Mouse (Mus musculus): ENCODE results near the gene Ceacam19. TPM values are rescaled to one million over a fixed set of nuclear protein-coding genes. Genes with fewer than 3 reads are reported as not detected.

The Ceacam19 gene
- polyA plus RNA-seq, 1 experiment = not detected

GRCm38 (mm10) chr7:19928486-19928885 is 40.7 kb upstream of the Ceacam19 start:
- 89% methylated on average over 5 of the region's 5 CpGs for WGBS

GRCm38 (mm10) chr7:19926849-19927480 is 39.2 kb upstream of the Ceacam19 start:
- H3K4me3 ChIP-seq (replicated peaks; ENCODE audit: control insufficient read depth, low read depth, low read length) = no peak overlapping the region
- TF ChIP-seq CTCF (IDR thresholded peaks at IDR 0.05; ENCODE audit: control insufficient read depth, insufficient read depth, low read length) = no peak
- no peak for TF ChIP-seq POLR2A (IDR thresholded peaks at IDR 0.05; ENCODE audit: borderline replicate concordance, control insufficient read depth, low read depth, low read length)
- no peak overlapping the region for H3K27ac ChIP-seq (ENCODE audit: control insufficient read depth, insufficient read depth, low read depth, low read length, poor library complexity)
- peaks cover 2% of the 10 kb centered on the region; the same call in 1 of the 2 replicates for H3K4me1 ChIP-seq (ENCODE audit: control insufficient read depth, insufficient read depth, low read length)
- WGBS = 15% methylated on average over 2 of the region's 2 CpGs

More at GRCm38 (mm10) chr7:19928486-19928885, 40.7 kb upstream of the Ceacam19 start:
- H3K27ac ChIP-seq (ENCODE audit: control insufficient read depth, insufficient read depth, low read depth, low read length, poor library complexity) = no peak overlapping the region
- TF ChIP-seq POLR2A (IDR thresholded peaks at IDR 0.05; ENCODE audit: borderline replicate concordance, control insufficient read depth, low read depth, low read length) (no peak), CTCF (IDR thresholded peaks at IDR 0.05; ENCODE audit: control insufficient read depth, insufficient read depth, low read length) (no peak)
- H3K4me1 ChIP-seq (ENCODE audit: control insufficient read depth, insufficient read depth, low read length) = peaks cover 1% of the 10 kb centered on the region; the same call in 1 of the 2 replicates
- no peak overlapping the region for H3K4me3 ChIP-seq (replicated peaks; ENCODE audit: control insufficient read depth, low read depth, low read length)

GRCm38 (mm10) chr7:19925376-19925775 is 37.6 kb upstream of the Ceacam19 start:
- Histone ChIP-seq H3K4me1 (ENCODE audit: control insufficient read depth, insufficient read depth, low read length) (peaks cover 2% of the 10 kb centered on the region; the same call in 1 of the 2 replicates), H3K4me3 (replicated peaks; ENCODE audit: control insufficient read depth, low read depth, low read length) (no peak overlapping the region), H3K27ac (ENCODE audit: control insufficient read depth, insufficient read depth, low read depth, low read length, poor library complexity) (no peak overlapping the region)
- no peak for TF ChIP-seq POLR2A (IDR thresholded peaks at IDR 0.05; ENCODE audit: borderline replicate concordance, control insufficient read depth, low read depth, low read length)
- no peak for TF ChIP-seq CTCF (IDR thresholded peaks at IDR 0.05; ENCODE audit: control insufficient read depth, insufficient read depth, low read length)
- 81% methylated on average over 1 of the region's 1 CpGs for WGBS

DNA sequence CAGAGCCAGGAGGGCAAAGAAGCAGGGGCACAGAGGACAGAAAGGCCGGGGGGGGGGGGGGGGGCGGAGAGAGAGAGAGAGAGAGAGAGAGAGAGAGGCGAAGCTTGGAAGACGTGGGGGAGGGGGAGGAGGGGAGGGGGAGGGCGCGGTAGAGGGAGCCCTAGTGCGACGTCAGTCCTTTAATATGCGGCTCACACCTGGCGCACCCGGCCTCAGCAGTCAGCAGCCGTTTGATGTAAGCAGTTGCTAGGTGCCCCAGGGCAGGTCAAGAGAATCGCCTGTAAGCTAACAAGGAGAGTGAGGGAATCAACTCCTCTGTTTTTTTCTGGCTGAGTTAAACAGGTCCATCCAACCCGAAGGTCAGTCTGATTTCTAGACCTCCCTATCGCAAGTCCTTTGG is 36.0 kb upstream of the Ceacam19 start:
- WGBS = 27% methylated on average over 10 of the region's 15 CpGs
- Histone ChIP-seq H3K27ac (ENCODE audit: control insufficient read depth, insufficient read depth, low read depth, low read length, poor library complexity) (no peak overlapping the region), H3K4me1 (ENCODE audit: control insufficient read depth, insufficient read depth, low read length) (peaks cover 2% of the 10 kb centered on the region; the same call in 1 of the 2 replicates), H3K4me3 (replicated peaks; ENCODE audit: control insufficient read depth, low read depth, low read length) (no peak overlapping the region)
- TF ChIP-seq CTCF (IDR thresholded peaks at IDR 0.05; ENCODE audit: control insufficient read depth, insufficient read depth, low read length) (no peak), POLR2A (IDR thresholded peaks at IDR 0.05; ENCODE audit: borderline replicate concordance, control insufficient read depth, low read depth, low read length) (no peak)

DNA sequence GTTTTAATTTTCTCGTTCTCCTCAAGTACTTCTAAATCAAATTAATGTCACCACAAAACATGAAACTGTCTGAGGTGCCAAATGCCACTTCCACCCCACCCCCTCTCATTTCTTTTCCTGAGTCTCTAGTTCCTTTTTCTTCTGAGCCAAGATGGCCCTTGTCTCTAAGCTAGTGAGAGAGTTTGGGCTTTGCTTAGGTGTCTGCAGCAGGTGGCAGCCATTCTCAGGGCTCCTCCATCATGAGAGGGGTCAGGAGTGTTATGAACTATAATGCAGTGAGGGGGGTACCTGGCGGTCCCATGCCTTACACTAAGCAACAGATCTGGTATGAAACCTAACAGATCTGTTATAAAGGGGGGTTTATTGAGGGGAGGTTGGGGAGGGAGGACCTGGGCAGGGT is 35.6 kb upstream of the Ceacam19 start:
- no peak overlapping the region for H3K4me3 ChIP-seq (replicated peaks; ENCODE audit: control insufficient read depth, low read depth, low read length)
- H3K27ac ChIP-seq (ENCODE audit: control insufficient read depth, insufficient read depth, low read depth, low read length, poor library complexity) = no peak overlapping the region
- WGBS = 11% methylated on average over 2 of the region's 2 CpGs
- TF ChIP-seq POLR2A (IDR thresholded peaks at IDR 0.05; ENCODE audit: borderline replicate concordance, control insufficient read depth, low read depth, low read length) (no peak), CTCF (IDR thresholded peaks at IDR 0.05; ENCODE audit: control insufficient read depth, insufficient read depth, low read length) (no peak)
- H3K4me1 ChIP-seq (ENCODE audit: control insufficient read depth, insufficient read depth, low read length) = peaks cover 2% of the 10 kb centered on the region; the same call in 1 of the 2 replicates

DNA sequence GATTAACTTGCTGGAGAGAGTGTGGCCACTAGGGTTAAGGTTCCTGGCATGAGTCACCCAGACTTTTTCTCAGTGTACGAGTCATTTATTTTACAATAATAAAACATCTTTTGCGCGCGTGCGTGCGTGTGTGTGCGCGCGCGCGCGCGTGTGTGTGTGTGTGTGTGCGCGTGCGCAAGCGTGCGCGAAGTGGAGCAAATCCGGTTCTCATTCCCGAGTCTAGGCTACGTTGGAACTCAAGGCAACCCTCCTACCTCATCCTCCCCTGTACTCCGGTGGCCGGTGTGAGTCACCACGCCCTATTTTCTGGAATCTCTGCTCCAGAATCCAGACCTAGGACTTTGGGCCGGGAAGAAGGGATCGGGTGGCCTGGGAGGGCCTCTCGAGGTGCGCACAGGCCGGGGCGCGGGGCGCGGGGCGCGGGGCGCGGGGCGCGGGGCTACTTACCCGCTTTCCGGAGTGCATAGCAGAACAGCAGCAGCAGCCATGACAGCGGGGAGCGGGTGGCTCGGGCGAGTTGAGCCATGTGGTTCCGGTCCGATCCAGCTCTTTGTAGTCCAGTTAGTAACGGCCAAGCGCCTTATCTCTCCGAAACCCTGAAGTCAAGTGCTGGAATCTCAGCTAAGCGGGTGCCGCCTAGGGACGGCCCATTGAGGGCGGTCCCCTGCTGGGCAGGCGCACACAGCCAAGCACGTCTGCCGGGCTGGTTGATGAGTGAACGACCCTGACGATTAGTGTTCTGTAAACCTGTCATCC is 32.9 kb upstream of the Ceacam19 start, which contains the start of gene Pvr:
Gene Pvr (minus strand): TSS at position 655 of the 756 bp plus-strand sequence.
- under 1% methylated on average over 60 of the region's 60 CpGs for WGBS
- H3K4me1 ChIP-seq (ENCODE audit: control insufficient read depth, insufficient read depth, low read length) = peaks cover 2% of the 10 kb centered on the region; the same call in 1 of the 2 replicates
- TF ChIP-seq CTCF (IDR thresholded peaks at IDR 0.05; ENCODE audit: control insufficient read depth, insufficient read depth, low read length) (no peak; the same call in 1 of the 2 replicates), POLR2A (IDR thresholded peaks at IDR 0.05; ENCODE audit: borderline replicate concordance, control insufficient read depth, low read depth, low read length) (peak; percentile 54; the same call in 1 of the 2 replicates)
- peak within 1 kb of the TSS; percentile 70 for H3K4me3 ChIP-seq (replicated peaks; ENCODE audit: control insufficient read depth, low read depth, low read length)
- H3K27ac ChIP-seq (ENCODE audit: control insufficient read depth, insufficient read depth, low read depth, low read length, poor library complexity) = no peak within 1 kb of the TSS

GRCm38 (mm10) chr7:19920166-19920505 is 32.4 kb upstream of the Ceacam19 start:
- TF ChIP-seq POLR2A (IDR thresholded peaks at IDR 0.05; ENCODE audit: borderline replicate concordance, control insufficient read depth, low read depth, low read length) (no peak), CTCF (IDR thresholded peaks at IDR 0.05; ENCODE audit: control insufficient read depth, insufficient read depth, low read length) (no peak)
- peak overlapping the region; percentile 70 for H3K4me3 ChIP-seq (replicated peaks; ENCODE audit: control insufficient read depth, low read depth, low read length)
- 38% methylated on average over 4 of the region's 4 CpGs for whole genome bisulfite sequencing
- H3K27ac ChIP-seq (ENCODE audit: control insufficient read depth, insufficient read depth, low read depth, low read length, poor library complexity) = no peak overlapping the region
- H3K4me1 ChIP-seq (ENCODE audit: control insufficient read depth, insufficient read depth, low read length) = peaks cover 2% of the 10 kb centered on the region; the same call in 1 of the 2 replicates

- Histone ChIP-seq H3K27ac (ENCODE audit: control insufficient read depth, insufficient read depth, low read depth, low read length, poor library complexity) (no peak overlapping the region), H3K4me1 (ENCODE audit: control insufficient read depth, insufficient read depth, low read length) (no peaks in the 10 kb centered on the region), H3K4me3 (replicated peaks; ENCODE audit: control insufficient read depth, low read depth, low read length) (no peak overlapping the region)
- WGBS = 88% methylated on average over 7 of the region's 7 CpGs
- TF ChIP-seq POLR2A (IDR thresholded peaks at IDR 0.05; ENCODE audit: borderline replicate concordance, control insufficient read depth, low read depth, low read length) = no peak
- no peak for TF ChIP-seq CTCF (IDR thresholded peaks at IDR 0.05; ENCODE audit: control insufficient read depth, insufficient read depth, low read length)
These were observed 26.8 kb upstream of the Ceacam19 start for GRCm38 (mm10) chr7:19914558-19914957.
